Mouse (Mus musculus) kidney, postnatal 36 days (tissue): ENCODE results near the gene Fgfr2.

Source experiments
- DNase-seq, 2 experiments: peaks; one replicate each; pipeline ENCODE4 v3.0.0; 2021 to 2022; ENCODE audit warnings: mixed read lengths in 2 of 2

The Fgfr2 gene

DNA sequence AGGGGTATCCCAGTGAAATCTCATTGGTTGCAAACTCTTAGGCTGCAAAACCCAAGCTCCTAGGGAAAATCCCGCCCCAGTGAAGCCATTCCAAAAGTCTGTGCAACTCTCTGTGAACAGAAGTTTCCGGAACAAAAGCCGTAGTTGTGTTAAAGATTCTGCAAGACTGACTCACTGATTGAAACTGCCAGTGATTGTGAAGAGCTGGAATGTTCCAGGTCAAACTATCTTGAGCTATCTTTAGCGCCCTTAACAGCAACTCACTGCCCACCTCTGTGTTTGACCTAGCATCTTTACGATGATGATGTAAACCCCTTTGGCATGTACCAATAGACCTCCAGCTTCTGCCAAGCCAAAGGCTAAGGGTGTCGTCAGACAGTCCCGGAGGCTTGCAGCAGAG, 999.9 kb downstream of the Fgfr2 start:
- no peak for DNase-seq

DNA sequence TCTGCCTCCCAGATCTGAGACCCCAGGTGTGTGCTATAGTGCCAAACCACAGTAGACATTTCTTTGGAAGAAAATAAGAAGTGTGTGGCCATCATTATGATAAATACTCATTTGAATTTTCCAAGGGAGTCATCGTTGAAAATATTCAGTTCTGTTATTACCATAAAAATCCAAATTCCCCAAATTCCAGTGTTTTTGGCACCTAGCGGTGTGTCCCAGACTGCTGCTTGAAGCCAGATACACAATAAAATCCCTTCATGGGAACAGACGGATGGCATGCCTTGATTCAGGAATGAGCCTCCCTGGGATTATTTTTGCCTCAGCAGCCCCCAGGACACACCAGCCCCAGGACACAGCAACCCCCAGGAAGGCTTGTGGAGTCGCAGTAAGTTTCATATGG, 1003.3 kb downstream of the Fgfr2 start:
- no peak for DNase-seq

DNA sequence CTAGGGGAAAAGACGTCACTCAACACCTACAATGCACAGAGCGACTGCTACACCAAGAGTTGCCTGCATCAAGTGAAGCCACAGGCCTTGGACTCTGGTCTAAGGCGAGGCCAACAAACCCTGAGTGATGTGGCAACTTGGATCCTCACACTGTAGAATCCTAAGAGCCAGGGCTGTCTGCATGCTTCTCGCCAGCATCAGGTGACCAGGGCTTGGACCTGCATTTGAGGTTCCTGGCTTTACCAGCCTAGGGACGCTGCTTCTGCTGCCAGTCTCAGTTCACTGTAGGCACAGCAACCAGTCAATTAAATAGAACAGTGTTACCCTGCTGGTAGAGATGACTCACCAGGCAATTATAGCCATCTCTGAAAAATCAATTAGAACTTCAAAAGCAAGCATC, 1011.4 kb downstream of the Fgfr2 start:
- no peak for DNase-seq

DNA sequence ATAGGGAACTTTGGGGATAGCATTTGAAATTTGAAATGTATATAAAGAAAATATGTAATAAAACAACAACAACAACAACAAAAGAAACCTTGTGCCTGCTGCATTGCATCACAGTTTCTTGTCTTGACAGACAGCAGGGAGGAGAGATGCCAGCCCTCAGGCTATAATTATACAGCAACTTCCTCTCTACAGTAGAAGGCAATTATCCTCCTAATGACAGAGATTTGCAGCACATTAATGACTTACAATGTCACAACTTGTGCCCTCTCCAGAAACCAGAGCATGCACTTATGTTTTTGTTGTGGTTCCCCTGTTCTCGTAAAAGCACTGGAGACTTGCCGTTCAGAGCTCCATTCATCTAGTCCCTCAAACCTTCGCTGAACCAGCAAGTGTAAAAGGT, 1012.8 kb downstream of the Fgfr2 start:
- no peak for DNase-seq

DNA sequence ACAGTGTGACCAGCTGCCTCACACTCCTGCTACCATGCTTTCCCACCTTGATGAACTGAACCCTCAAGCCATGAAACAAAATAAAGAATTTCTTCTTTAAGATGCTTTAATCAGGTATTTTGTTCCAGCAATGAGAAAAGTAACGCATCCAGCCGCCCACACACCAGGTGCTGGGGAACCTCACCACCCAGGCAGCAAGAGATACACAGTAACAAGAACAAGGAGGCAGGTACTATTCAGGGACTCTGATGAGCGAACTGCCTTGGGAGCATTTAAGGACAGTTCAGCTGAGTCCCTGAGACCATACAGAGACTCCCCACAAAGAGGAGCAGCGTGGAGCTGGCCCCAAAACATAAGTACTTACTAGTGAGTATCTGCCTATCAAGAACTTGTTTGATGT, 1016.3 kb downstream of the Fgfr2 start:
- DNase-seq = no peak

DNA sequence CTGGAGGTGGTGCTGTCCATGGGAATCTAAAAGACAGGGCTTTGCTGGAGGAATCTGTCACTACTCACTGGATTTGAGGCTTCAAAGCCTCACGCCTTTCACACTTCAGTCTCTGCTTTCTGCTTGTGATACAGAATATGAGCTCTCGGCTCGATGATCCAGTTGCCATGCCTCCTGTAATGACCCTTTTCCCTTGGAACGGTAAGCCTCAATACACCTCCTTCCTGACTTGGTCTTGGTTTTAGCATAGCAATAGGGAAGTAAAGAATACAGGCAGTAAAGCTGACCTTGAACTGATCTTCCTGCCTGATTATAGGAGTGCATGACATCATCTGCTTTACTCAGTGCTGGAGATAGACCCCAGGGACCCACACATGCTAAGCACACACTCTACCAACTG, 1017.8 kb downstream of the Fgfr2 start:
- no peak for DNase-seq

DNA sequence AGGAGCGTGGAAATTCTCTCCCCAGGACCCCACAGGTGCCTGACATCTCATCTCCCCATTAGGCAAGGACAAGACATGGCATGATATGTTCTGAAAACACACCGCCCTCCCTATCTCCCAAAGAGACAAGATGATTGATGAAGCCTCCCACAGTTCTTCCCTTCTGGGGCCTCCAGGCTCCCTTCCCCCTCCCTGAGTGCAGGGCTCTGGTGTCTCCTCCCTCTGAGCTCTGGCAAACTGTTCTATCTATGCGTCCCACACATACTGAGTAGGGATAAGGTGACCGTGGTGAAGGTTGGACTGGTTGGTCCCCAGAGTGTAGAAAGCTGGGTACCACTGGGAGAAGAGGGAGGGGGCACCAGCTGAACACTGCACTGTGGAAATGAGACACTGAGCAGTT, 1024.7 kb downstream of the Fgfr2 start:
- no peak for DNase-seq

DNA sequence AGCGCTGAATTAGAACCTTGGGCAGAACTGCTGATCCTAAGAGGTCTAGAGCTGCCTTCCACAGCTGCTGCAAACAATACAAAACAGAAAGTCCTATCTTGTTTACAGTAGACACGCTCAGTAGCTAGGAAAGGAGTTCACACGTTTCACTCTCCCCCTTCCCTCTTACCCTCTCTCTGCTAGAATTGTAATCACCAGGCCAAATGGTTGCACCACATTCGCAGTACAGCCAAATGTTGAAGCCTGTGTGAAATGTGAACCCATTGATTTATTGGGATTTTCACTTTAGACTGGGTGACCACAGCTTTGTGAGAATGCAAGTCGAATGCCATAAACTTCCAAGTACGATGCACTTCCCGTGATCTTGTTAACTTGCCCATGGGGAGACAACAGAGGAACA, 1028.5 kb downstream of the Fgfr2 start:
- no peak for DNase-seq

DNA sequence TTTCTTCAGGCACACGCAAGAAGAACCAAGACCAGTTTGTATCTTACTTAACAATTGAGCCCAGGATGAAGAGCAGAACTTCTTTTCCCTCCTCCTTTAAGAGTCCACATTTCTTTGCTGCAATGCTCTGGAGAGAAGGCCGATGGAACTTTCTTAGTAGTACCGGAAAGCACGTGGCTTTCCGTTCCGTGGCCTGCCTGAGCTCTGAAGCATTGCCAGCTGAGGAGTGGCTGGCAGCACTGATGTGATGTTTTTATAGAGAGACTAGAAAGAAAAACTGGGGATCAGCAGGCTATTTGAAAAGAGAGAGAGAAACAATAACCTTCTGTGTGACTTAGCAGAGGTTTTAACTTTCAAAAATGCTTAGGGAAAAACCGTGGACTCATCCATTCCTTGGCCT, 1031.6 kb downstream of the Fgfr2 start:
- no peak for DNase-seq

DNA sequence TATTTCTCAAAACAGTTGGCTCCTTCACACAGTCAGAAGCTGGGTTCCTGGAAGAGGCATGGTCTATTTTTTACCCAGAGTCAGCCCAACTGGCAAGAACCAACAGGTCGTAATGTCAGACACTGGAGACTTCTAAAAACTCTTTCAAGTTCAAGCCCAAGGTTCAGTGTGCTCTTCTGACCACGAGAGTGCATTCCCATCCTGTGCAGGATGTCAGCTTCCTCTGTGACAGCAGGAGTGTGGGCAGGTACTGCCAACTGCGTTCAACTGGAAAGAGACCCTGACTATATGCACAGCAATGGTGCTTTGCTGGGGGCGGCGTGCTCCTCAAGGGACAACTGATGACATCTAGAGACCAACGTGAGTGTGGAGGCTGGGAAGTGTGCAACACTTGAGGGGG, 1034.5 kb downstream of the Fgfr2 start:
- no peak for DNase-seq

DNA sequence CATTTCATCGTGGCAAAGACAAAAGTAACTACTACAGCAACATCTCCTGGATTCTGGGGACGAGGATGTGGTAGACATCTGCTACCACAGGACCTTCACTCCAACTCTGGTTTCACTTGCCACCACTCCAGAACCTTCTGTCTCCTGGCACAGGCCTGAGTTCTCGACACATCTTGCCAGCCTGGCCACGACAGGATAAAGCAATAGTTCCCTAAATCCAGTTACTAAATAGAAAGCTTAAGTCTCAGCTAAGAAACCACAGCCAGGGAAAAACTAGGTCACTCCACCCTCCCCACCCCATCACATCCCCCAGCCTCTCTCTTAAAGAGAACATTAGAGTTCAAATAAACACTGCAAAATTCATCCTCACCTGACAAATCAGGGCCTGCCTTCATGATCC, 1035.0 kb downstream of the Fgfr2 start:
- DNase-seq = no peak

DNA sequence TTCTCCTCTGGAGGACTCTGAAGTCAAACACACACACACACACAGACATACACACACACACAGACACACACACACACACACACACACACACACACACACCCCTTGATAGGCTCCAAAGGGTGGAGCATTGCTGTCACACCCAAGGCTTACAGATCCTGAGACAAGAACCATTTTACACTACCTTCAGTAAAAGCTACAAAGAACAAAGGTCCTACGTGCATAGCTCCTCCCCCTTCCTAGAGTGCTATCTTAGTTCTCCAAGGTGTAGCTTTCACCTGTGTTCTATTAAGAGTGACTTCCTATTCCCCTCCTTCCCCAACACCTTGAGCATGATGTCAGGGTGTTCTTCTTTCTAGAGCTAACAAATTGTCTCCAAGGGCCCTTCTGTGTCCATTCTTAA, 1047.3 kb downstream of the Fgfr2 start:
- no peak for DNase-seq

DNA sequence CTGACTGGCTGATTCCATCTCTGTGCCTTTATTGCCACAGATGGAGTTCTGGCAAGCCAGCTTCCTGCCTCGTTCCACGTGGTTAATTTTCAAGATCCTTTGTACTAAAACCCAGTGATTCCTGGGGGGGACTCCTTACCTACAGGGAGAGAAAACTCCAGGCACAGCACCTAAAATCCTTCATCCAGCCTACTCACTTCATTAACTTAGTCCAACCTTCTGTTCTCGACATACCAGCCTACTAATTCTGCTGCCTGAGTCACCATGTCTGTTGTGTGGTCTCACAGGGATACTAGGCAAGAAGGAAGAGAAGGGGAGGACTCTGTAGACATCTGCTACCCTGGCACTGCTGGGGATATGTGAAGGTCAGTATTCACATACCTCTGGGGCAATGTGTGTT, 1048.6 kb downstream of the Fgfr2 start:
- no peak for DNase-seq

DNA sequence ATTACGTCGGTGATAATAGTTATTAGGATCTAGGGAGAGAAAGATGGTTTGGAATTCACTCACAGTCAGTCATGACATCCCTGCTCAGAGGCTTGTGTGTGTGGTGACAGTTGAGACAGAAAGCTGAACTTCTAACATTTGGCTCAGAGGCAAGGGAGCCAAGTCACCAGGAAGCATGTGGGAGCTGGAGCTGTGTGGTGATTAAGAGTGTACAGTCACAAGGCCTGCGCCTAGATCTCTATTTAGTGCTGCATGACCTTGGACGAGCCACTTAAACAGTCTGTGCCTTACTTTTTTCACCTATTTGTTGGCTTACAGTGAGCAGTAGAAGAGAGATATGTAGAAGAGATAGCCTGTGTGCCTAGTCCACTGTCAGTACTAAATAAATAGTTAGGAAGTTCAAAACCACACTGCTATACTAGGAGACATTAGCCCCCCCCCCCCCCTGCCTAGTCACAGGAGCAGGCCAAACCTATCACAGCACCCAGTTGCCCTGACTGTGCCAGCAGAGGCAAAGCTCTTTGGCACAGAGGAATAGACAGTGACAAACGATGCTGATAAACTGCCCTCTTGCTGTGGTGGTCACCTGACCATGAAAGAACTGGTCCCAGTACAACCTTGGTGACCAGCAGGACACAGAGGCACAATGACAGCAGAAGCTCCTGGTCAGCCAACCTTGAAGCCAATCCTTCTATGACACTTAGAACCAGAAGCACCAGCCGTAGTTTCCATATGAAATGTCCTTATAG, 1052.1 kb downstream of the Fgfr2 start:
- DNase-seq = no peak

DNA sequence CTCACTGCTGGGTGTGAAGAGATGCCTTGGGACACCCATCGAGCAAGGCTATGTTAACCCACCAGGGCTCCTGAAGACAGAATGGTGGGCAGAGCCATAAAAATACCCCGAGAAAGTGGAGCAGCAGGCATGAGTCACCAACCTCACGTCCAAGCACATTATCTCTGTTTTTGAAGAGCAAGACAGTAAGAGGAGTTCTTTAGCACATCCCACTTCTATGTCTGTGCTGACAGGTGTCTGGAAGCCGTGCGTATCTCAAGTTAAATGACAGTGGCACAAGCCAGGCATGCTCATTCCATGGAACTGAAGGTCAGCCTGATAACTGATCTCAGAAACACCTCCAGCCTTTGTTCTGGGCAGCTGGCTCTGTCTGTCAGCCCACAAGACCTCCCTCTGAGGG, 1055.2 kb downstream of the Fgfr2 start:
- no peak for DNase-seq

DNA sequence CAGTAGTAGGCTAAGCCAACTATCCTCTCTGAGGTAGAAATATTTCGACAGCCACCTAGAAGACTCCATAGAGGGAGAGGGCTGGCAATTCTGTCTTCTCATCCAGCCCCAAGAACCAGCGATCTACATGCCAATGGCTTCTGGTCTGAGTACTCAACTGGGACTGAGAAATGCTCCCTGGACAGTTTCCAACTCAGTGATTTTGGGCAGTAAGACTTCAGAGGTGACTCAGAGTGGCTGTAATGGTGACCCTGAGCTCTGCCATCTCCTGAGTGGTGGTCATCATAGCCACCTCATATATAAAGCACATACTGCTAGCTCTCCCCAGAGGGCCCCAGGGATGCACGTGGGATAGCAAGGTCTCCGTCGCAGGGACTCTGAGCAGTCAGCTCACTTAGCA, 1055.6 kb downstream of the Fgfr2 start:
- no peak for DNase-seq

DNA sequence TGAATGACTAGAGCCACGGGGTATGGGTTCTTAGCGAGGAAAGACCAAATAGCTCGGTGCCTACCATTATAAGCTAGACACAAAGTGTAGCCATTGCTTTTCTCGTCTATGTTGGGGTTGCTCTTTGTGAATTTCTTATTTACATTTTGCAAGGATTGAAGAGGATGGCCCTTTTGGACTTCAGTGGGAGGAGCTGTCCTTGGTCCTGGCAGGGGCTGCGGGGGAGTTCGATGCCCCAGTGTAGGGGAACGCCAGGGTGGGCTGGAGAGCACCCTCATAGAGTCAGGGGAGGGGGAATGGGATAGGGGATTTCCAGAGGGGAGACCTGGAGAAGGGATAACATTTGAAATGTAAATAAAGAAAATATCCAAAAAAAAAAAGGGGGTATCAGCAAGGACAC, 1063.0 kb downstream of the Fgfr2 start:
- DNase-seq = peak in 1 of 2 experiments; percentile 13

DNA sequence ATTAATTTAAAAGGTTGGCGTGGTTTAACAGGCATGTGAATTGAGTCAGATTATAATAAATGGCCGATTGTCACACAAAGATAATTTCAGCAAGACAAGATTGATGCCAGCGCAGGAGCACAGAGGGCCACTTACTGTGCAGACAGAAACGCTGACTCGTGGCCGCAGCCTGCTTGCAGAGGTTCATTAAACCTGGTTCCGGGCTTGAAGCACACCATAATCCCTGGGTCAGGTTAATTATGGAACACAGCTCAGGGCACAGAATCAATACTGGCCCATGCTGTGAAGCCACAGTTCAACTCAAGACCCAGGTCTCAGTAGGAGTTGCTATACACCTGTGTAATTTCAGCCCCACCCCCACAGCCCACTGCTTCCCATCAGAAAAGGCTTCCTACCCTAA, 1066.6 kb downstream of the Fgfr2 start:
- no peak for DNase-seq

DNA sequence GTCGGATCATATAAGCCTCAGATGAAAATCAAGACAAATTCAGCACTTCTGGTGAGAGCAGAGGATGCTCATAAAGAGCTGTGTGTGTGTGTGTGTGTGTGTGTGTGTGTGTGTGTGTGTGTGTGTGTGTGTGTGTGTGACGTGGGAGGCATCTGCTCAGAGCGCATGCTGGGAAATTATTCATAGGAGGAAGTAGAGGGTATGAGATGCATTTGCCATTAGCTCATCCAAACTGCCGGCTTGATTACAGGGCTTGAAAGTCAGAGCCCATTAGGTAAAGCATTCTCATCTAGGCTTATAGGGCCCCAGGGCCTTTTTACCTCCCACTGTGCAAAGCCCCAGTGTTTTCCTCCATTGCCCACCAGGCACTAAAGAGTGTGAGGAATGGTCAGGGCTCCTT, 1076.5 kb downstream of the Fgfr2 start:
- no peak for DNase-seq

DNA sequence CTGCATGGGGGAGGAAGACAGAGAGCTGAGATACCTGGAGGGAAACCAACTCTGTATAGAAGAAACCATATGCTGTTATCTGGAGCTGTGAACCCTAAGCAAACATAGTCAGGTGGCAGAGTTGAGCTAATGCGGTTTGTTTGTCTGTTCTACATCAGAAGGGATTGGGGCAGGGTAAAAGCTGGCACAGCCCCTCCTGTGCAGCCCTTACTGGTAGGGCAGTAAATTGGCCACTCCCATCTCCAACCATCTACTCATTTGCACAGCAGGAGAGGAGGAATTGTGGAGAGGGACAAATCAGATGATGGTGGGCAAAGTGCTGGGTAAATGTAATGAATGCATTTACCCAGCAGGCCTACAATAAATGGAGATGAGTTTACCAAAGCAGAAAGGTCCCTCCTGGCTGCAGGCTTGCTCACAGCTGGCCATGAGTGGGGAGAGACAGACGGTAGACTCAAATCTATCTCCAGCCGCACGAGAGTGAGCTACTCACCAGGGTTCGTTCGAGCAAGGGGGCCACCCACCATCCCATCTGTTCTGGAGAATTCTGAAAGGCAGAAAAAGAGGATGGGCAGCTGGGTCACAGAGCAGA, 1091.1 kb downstream of the Fgfr2 start:
- DNase-seq = no peak

DNA sequence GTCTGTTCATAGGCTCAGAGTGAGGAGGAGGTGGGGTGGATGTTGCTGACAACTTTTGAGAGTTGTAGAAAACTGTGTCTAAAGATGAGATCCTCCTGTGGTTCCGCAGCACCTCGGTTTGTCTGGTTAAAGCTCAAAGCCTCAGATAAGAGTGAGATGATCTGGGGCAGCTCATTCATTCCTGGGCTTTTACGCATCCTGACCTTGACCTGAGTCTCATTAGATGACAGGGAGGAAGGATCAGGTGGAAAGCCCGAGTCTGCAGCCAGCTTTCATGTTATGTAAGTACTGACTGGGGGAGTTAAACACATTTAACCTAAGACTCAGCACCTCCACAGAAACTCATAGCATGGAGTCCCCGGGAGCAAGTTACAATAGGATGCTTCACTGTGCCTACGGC, 1096.5 kb downstream of the Fgfr2 start:
- DNase-seq = no peak

DNA sequence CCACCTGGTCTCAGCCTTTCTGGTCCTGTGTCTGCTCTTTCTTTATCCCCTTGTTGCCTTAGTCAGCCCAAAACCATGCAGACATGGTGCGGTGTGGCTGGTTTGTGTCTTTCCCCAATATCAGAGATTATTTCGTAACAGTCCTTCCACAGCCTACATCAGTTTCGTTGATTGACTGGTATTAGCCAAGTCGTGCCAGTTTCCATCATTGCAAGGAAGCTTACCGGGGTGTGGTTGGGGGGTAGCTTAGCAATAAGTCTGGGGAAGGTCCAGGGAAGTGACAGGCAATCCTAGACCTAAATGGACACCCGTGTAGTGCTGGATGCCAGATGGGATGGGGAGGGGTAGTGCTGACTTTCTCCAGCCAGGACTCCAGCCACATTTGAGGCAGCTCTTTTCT, 1097.6 kb downstream of the Fgfr2 start:
- no peak for DNase-seq

DNA sequence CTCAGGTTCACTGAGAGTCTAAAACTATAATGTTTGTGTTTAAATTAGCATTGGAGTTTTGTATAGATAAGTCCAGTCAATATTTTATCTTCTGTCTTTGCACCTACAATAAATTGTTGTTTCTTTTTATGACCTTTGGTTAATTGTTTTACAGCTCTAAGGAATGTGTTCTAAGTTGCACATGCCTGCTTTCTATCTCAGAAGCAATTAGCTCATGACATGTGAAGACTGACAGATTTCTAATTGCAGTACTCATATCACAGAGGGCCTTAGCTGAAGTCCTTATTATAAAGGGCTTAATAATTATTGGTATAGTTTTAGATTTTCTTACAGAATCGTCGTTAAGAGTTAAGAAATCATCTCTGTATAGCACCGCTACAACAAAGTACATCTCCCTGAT, 1107.2 kb downstream of the Fgfr2 start:
- DNase-seq = no peak

DNA sequence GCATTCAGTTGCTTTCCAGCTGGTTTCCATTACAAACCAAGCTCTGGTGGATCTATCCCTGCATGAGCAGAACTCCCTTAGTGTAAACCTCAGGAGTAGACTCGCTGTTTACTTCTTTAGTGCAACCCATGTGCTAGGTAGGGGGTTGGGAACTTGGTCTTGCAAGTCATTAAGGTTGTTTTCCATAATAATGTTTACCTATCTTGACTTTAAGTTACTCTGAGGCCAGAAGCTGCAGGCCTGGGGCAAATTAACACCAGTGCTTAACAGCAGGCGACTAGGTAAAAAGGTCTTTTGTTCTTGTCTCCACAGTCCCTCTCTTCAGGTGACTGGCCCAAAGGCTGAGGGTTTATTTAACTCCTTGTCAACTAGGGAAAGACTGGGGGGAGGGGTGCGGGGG, 1108.0 kb downstream of the Fgfr2 start:
- DNase-seq = no peak

DNA sequence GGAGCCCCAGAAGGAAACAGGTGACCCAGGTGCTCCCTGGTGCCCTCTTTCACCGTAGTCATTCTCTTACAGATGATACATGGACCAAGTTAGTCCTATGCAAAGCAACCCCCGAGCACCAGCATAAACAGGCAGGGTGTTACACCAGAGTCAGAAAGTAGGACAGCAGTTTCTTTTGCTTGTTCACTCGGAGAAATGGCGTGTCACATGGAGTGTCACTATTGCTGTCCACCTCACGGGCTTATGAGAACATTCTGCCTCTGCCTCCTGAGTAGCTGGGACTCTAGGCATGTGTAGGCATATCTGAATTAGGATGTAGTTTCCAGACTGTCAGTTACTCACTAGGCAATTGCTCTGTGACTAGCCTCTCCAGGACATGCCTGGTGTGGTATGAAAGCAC, 1109.2 kb downstream of the Fgfr2 start:
- DNase-seq = no peak
